Mouse (Mus musculus): ENCODE data around the gene Nphp4.

DNA sequence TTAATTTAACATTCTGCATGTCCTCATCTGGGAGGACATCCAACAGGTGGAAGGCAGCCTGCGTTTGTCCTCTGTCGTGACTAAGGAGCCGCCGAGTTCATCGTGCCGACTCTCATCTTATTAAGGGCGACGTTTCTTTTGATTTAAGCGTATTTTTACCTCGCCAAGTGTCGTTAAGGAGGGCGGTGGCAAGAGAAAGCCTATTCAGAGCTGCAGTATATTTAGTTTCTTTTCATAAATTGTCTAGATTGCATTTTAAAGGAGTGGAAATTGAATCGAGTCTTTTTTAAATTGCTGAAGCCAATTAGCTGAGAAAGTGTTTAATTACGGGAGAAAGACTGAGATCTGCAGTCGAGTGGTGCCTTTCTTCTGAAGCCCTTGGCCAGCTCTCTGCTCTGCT is 109.0 kb downstream of the Nphp4 start:
- TF ChIP-seq SRF (IDR thresholded peaks at IDR 0.05; ENCODE audit: control insufficient read depth, insufficient read length, low read depth): no peak
- TF ChIP-seq POLR2A (IDR thresholded peaks at IDR 0.05; ENCODE audit: insufficient read length, low read depth): no peak
- TF ChIP-seq CEBPB (IDR thresholded peaks at IDR 0.05; ENCODE audit: insufficient read depth, poor library complexity, severe bottlenecking): no peak

All from myocyte (in vitro differentiated cells).